Mouse (Mus musculus) heart, adult 2 months (tissue): Measurements from ENCODE around the gene Vars.

Experiments
- CTCF ChIP-seq: fragments of 200-600 bp; IDR thresholded peaks from 2 replicates; pipeline ENCODE4 v1.8.1; 2022; ENCODE audit warnings: antibody characterized with exemption, mild to moderate bottlenecking, moderate library complexity
- EP300 ChIP-seq: fragments of 200-500 bp; IDR thresholded peaks from 2 replicates; pipeline ENCODE4 v1.6.1; 2011; ENCODE audit warnings: low read depth, low read length, control low read depth; ENCODE audit not compliant: insufficient read depth

DNA sequence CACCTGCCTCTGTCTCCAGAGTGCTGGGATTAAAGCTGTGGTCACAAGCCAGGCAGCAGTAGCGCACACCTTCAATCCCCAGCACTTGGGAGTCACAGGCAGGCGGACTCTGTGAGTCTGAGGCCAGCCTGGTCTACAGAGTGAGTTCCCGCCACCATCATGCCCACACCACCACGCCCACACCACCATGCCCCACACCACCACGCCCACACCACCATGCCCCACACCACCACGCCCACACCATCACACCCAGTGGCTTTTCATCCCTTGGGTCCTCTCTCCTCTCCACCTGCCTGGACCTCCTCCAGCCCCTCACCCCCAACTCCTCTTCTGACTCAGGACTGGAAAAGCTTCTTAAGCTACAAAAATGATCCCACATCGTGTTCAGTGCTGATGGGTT is 31.1 kb downstream of the Vars start:
- TF ChIP-seq CTCF (no peak), EP300 (no peak)
